Mouse (Mus musculus) heart, adult 2 months (tissue): Measurements from ENCODE around the gene Fam98c.

Experiments
- CTCF ChIP-seq: fragments of 200-600 bp; IDR thresholded peaks from 2 replicates; pipeline ENCODE4 v1.8.1; 2022; ENCODE audit warnings: antibody characterized with exemption, mild to moderate bottlenecking, moderate library complexity
- EP300 ChIP-seq: fragments of 200-500 bp; IDR thresholded peaks from 2 replicates; pipeline ENCODE4 v1.6.1; 2011; ENCODE audit warnings: low read depth, low read length, control low read depth; ENCODE audit not compliant: insufficient read depth

- TF ChIP-seq CTCF (no peak), EP300 (no peak)
Observed at GRCm38 (mm10) chr7:29122821-29123220, 33.2 kb downstream of the Fam98c start.
